16 mouse cellular contexts compared by ENCODE assay signal in genomic region chr19:43789817-43790216, GRCm38 (mm10). TPM values are rescaled to one million over a fixed set of nuclear protein-coding genes. Genes with fewer than 3 reads are reported as not detected.
"Had no signal": no experiment of that assay in that cellular context is flagged by ENCODE, and none has a peak within 500 bp of the region (broad histone marks: within the 10 kb centered on the region; RNA-seq: fewer than 3 reads in every experiment).

No protein-coding gene starts in this region.

- H3K4me3 ChIP-seq: megakaryocyte, embryonic 14.5 days; midbrain, embryonic 13.5 days; midbrain, embryonic 15.5 days; neural tube, embryonic 12.5 days had no signal

- H3K4me1 ChIP-seq: midbrain, embryonic 13.5 days; midbrain, embryonic 15.5 days; neural tube, embryonic 12.5 days had no signal

- H3K4me2 ChIP-seq: lung, embryonic 14.5 days; midbrain, embryonic 11.5 days; midbrain, embryonic 13.5 days; midbrain, embryonic 15.5 days; neural tube, embryonic 12.5 days had no signal

- H3K9ac ChIP-seq: lung, embryonic 14.5 days; midbrain, embryonic 13.5 days; midbrain, embryonic 15.5 days; neural tube, embryonic 12.5 days had no signal

- H3K36me3 ChIP-seq: midbrain, embryonic 13.5 days; midbrain, embryonic 15.5 days; neural tube, embryonic 12.5 days had no signal

- ATAC-seq: midbrain, embryonic 13.5 days; midbrain, embryonic 15.5 days had no signal

- H3K9me3 ChIP-seq: megakaryocyte, embryonic 14.5 days; midbrain, embryonic 13.5 days; midbrain, embryonic 15.5 days; neural tube, embryonic 12.5 days had no signal

- H3K27ac ChIP-seq: macrophage; midbrain, embryonic 13.5 days; midbrain, embryonic 15.5 days; neural tube, embryonic 12.5 days had no signal

- DNase-seq: lung, adult 18-20 months; lung, embryonic 14.5 days; lung, postnatal 10 days; right cerebral cortex, postnatal 14 days; spleen, adult 18-20 months; thymus, adult 18-20 months; thymus, postnatal 14 days; thymus, postnatal 36 days had no signal

- H3K27me3 ChIP-seq: midbrain, embryonic 13.5 days; midbrain, embryonic 15.5 days; neural tube, embryonic 12.5 days had no signal

RNA-seq across cellular contexts. Expression of gene Abcc2, which starts 7.8 kb away (rescaled TPM):
- polyA plus RNA-seq: lung, embryonic 14.5 days; lung, embryonic 16.5 days; midbrain, embryonic 11.5 days; thymus, postnatal 0 days had no signal
